Mouse (Mus musculus) hematopoietic multipotent progenitor cell, adult 10-12 weeks (in vitro differentiated cells): ENCODE data around the gene Lgals7. TPM values are rescaled to one million over a fixed set of nuclear protein-coding genes. Genes with fewer than 3 reads are reported as not detected.

ENCODE experiments used
- polyA plus RNA-seq: library from polyadenylated mRNA; stranded (reverse); fragments of >175 nt; gene quantifications from 2 replicates; pipeline ENCODE4 v1.2.3, GENCODE M21; 2012; ENCODE audit warnings: low replicate concordance

Lgals7 gene
- 0.22 and 0.39 TPM in 2 replicates for polyA plus RNA-seq

DNA sequence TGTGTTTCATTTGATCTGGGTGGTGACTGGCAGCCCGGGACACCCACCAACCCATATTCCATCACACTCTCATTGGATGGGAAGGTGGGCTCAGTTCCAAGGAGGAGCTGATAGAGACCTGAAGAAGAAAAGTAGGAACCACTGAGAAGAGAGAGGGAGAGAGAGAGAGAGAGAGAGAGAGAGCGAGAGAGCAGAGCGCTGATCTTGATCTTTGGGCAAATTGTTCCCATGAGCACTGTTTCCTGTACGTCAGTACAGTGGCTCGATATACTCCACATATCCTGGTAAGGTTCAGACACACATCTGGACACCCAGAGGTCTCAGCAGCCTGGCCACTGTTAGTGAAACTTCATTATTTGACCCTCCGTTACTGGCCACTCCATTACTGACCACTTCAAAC, at the start of gene Lgals7:
Gene Lgals7, plus strand, starts transcription at position 314 of the 400 bp plus-strand sequence.

DNA sequence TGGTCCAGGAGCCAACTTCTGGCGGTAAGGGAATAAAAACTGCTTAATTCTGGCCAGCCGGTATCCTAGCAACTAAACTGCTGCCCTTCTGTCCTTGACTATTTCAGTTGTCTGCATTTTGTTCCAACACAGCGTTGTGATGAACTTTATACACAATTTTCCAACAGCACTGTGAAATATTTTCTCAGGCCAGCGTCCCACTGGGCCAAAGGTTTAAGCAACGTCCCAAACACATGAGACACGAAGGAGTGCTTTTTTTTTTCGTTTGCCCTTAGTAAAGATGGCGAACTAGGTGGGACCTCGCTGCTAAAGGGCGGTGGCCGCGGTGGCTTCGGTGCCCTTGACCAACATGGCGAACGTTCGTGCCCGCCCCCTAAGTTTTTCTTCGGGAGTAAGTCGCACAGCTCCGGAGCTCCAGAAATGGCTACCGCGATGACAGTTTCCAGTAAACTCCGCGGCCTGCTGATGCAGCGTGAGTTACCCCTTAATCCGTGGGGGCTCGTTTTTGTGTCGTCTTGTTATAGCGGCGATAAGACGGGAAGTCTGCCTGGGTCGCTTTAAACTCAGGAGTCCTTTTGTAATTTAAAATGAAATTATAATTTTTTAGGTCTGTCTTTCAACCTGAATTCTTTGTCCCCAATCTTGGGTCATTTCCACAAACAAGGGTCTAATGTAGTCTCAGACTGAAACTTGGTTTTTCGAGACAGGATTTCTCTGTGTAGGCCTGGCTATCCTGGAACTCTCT, 38.5 kb upstream of the Lgals7 start, which contains the start of gene Ech1:
Gene Ech1, plus strand, starts transcription at position 277 of the 745 bp plus-strand sequence.

DNA sequence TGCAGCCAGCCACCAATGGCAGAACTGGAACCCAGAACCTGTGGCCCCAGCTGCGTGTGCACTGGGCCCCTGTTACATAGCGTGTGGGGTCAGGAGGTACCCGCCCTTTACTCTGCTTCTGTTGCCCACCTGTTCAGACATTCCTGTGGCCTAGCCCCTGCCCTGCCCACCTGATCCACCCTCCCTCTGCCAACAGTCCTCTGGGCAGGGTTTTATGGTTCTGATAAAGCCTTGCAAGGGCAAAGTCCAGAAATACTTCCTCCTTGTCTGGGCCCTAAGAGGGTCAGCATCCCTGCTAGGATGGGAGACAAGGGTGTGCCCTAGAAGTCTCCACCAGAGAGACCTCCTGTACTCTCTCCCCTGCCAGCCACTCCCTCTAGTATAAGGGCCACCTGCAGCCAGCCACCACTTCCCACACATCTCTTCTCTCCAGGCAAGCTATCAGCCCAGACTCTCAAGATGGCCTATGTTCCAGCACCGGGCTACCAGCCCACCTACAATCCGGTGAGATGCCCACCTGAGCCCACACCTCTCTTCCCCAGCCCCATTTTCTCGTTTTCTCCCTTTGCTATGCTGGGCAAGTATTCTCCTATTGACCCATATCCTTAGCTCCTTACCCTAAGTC, 29.8 kb upstream of the Lgals7 start, which contains the start of gene Lgals4:
Gene Lgals4, plus strand, starts transcription at position 132 of the 625 bp plus-strand sequence.

DNA sequence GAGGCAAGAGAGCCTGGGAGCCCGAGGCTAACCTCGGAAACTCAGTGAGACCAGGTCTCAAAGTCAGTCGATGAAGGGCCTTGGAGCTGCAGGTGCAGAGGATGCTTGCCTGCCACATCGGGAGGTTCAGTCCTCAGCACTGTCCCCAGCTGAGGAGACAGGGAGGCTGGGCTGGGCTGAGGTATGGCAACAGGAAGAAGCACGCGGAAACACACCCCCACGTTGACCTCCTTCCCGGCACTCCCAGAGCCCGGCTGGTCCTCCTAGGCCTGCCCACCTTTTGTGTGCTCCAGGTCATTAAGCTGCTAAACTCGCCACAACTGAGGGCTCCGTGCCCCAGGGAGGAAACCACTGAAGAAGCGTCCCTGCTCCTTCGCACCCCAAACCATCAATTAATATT, 17.5 kb downstream of the Lgals7 start, which contains the start of gene Capn12:
Gene Capn12, plus strand, starts transcription at position 224 of the 400 bp plus-strand sequence.

Other genes with a start within 250 kb of the Lgals7 start
- not detected in 2 replicates for gene Acp7, start 232.5 kb upstream of the Lgals7 start, polyA plus RNA-seq
- 1.7 and 3.7 TPM in 2 replicates for gene Fbxo27, start 171.0 kb upstream of the Lgals7 start, polyA plus RNA-seq
- gene Fbxo17, start 147.0 kb upstream of the Lgals7 start, polyA plus RNA-seq, result 5.3 and 10.8 TPM in 2 replicates
- gene Mrps12, start 122.0 kb upstream of the Lgals7 start, polyA plus RNA-seq, result 101 and 240 TPM in 2 replicates
- gene Sars2, start 121.9 kb upstream of the Lgals7 start, polyA plus RNA-seq, result 31.9 and 34.0 TPM in 2 replicates
- not detected in 2 replicates for gene Ccer2, start 107.7 kb upstream of the Lgals7 start, polyA plus RNA-seq
- 147 and 155 TPM in 2 replicates for gene Sirt2, start 97.1 kb upstream of the Lgals7 start, polyA plus RNA-seq
- 141 and 276 TPM in 2 replicates for gene Nfkbib, start 96.3 kb upstream of the Lgals7 start, polyA plus RNA-seq
- gene Rinl, start 74.9 kb upstream of the Lgals7 start, polyA plus RNA-seq, result 181 and 415 TPM in 2 replicates
- 330 and 575 TPM in 2 replicates for gene Hnrnpl, start 55.3 kb upstream of the Lgals7 start, polyA plus RNA-seq
- gene Ech1, start 38.6 kb upstream of the Lgals7 start, polyA plus RNA-seq, result 11.3 and 45.0 TPM in 2 replicates
- gene Lgals4, start 30.0 kb upstream of the Lgals7 start, polyA plus RNA-seq, result 3.5 and 5.1 TPM in 2 replicates
- 0.03 TPM in 1 of 2 replicates, not detected in the other for gene Capn12, start 17.6 kb downstream of the Lgals7 start, polyA plus RNA-seq
- gene Actn4, start 98.5 kb downstream of the Lgals7 start, polyA plus RNA-seq, result 220 and 236 TPM in 2 replicates
- gene Eif3k, start 118.0 kb downstream of the Lgals7 start, polyA plus RNA-seq, result 58.3 and 170 TPM in 2 replicates
- gene Map4k1, start 118.2 kb downstream of the Lgals7 start, polyA plus RNA-seq, result 503 and 613 TPM in 2 replicates